Comparison of ENCODE assay signal across 25 mouse cellular contexts in genomic region chr14:108209246-108209645, GRCm38 (mm10).
"Had no signal": no experiment of that assay in that cellular context is flagged by ENCODE, and none has a peak within 500 bp of the region (broad histone marks: within the 10 kb centered on the region; RNA-seq: fewer than 3 reads in every experiment).

No protein-coding gene starts in this region.

- DNase-seq: gastrocnemius, adult 2 months; gastrocnemius, postnatal 10 days; gastrocnemius, postnatal 25 days; heart, adult 18-20 months; heart, postnatal 10 days; heart, postnatal 4 days; kidney, adult 18-20 months; kidney, adult 8-10 months; kidney, postnatal 14 days; kidney, postnatal 36 days; layer of hippocampus, adult 9-11 months; layer of hippocampus, postnatal 36 days; left cerebral cortex, postnatal 4 days had no signal

- ATAC-seq: hindbrain, embryonic 16.5 days; inflammation-experienced regulatory T-cells, adult 6 months; intestine, embryonic 15.5 days; intestine, postnatal 0 days; liver, embryonic 12.5 days had no signal

- H3K36me3 ChIP-seq: heart, embryonic 10.5 days; hindbrain, embryonic 10.5 days; hindbrain, embryonic 12.5 days; intestine, embryonic 15.5 days; limb, embryonic 13.5 days; limb, embryonic 15.5 days; liver, embryonic 12.5 days had no signal

- H3K27ac ChIP-seq: gastrocnemius, adult 2 months; heart, embryonic 10.5 days; hindbrain, embryonic 10.5 days; hindbrain, embryonic 12.5 days; hindbrain, embryonic 14.5 days; intestine, embryonic 15.5 days; limb, embryonic 13.5 days; limb, embryonic 15.5 days; liver, embryonic 12.5 days; liver, embryonic 14.5 days had no signal

- H3K9ac ChIP-seq: hindbrain, embryonic 12.5 days; hindbrain, embryonic 14.5 days; intestine, embryonic 15.5 days; limb, embryonic 13.5 days; limb, embryonic 15.5 days; liver, embryonic 12.5 days; liver, embryonic 14.5 days had no signal

- H3K9me3 ChIP-seq: heart, embryonic 10.5 days; hindbrain, embryonic 10.5 days; hindbrain, embryonic 12.5 days; intestine, embryonic 15.5 days; limb, embryonic 13.5 days; limb, embryonic 15.5 days; liver, embryonic 12.5 days had no signal

- H3K4me3 ChIP-seq: gastrocnemius, adult 2 months; heart, embryonic 10.5 days; hindbrain, embryonic 10.5 days; hindbrain, embryonic 12.5 days; intestine, embryonic 15.5 days; limb, embryonic 13.5 days; limb, embryonic 15.5 days; liver, embryonic 12.5 days had no signal

- H3K4me1 ChIP-seq: heart, embryonic 10.5 days; hindbrain, embryonic 10.5 days; hindbrain, embryonic 12.5 days; intestine, embryonic 15.5 days; limb, embryonic 13.5 days; limb, embryonic 15.5 days; liver, embryonic 12.5 days had no signal

- H3K27me3 ChIP-seq: hindbrain, embryonic 12.5 days; intestine, embryonic 15.5 days; limb, embryonic 13.5 days; limb, embryonic 15.5 days; liver, embryonic 12.5 days had no signal

- H3K4me2 ChIP-seq: hindbrain, embryonic 12.5 days; hindbrain, embryonic 14.5 days; intestine, embryonic 15.5 days; limb, embryonic 13.5 days; limb, embryonic 15.5 days; liver, embryonic 12.5 days had no signal
